Mouse (Mus musculus) liver, embryonic 14.5 days (tissue): ENCODE measurements at regions not wholly inside any gene's neighbourhood (a gene's known extent, or its start where the extent isn't known, plus 50 kb on each side); places are given as distances from the start of the nearest gene placed in this dataset.

Source experiments
- CTCF ChIP-seq: IDR thresholded peaks from 2 replicates; pipeline ENCODE4 v1.5.1; 2016; ENCODE audit warnings: antibody characterized with exemption, low read depth, control low read depth
- EP300 ChIP-seq: IDR thresholded peaks from 2 replicates; pipeline ENCODE4 v1.6.1; 2016; ENCODE audit warnings: antibody characterized with exemption, low read depth

DNA sequence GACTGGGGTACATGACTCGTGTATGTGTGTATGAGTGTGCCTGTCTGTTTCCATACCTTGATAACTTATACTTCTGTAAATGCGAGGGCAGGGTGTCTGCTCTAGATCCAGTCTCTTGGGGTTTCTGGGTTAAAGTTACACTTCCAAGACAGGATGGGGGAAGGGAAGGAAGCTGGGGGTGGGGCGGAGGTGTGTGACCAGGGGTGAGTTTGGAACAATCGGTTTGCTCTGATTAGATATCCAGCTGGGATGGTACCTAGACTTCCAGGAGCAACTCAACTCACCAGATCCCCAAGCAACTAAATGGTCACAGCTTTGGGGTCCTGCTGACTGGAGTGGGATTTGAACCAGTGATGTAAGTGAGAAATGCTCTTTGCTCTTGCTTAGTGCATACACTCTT is 551.6 kb downstream of the Bcl11a start:
- TF ChIP-seq EP300 (no peak), CTCF (no peak)
